Mouse (Mus musculus) intestine, embryonic 16.5 days (tissue): ENCODE results near the gene Esm1. TPM values are rescaled to one million over a fixed set of nuclear protein-coding genes. Genes with fewer than 3 reads are reported as not detected.

Experiments used
- ATAC-seq: fragments of 200-750 bp; cut with Nextera tagmentation; 2 replicates; pipeline ENCODE4 v1.8.0; 2017; ENCODE audit warnings: moderate TSS enrichment, moderate library complexity
- H3K27ac ChIP-seq: fragments of 300-500 bp; sonication (generic); 2 replicates; pipeline ENCODE4 v1.5.1; 2014; ENCODE audit warnings: mild to moderate bottlenecking, low read length
- H3K27me3 ChIP-seq: fragments of 300-500 bp; sonication (generic); replicated peaks from 2 replicates; pipeline ENCODE4 v1.6.1; 2014; ENCODE audit warnings: low read length, control low read depth, mixed read lengths; ENCODE audit not compliant: control insufficient read depth, insufficient read depth
- H3K36me3 ChIP-seq: fragments of 300-500 bp; sonication (generic); 2 replicates; pipeline ENCODE4 v1.6.1; 2014; ENCODE audit warnings: low read length, control low read depth; ENCODE audit not compliant: control insufficient read depth, insufficient read depth
- H3K4me1 ChIP-seq: fragments of 300-500 bp; sonication (generic); 2 replicates; pipeline ENCODE4 v1.6.1; 2014; ENCODE audit warnings: low read length, control low read depth, mixed read lengths; ENCODE audit not compliant: control insufficient read depth, insufficient read depth
- H3K4me2 ChIP-seq: fragments of 300-500 bp; sonication (generic); 2 replicates; pipeline ENCODE4 v1.6.1; 2014; ENCODE audit warnings: low read depth, low read length, control low read depth
- H3K4me3 ChIP-seq: fragments of 300-500 bp; sonication (generic); 2 replicates; pipeline ENCODE4 v1.5.1; 2014; ENCODE audit warnings: mild to moderate bottlenecking, low read length
- H3K9ac ChIP-seq: fragments of 300-500 bp; sonication (generic); 2 replicates; pipeline ENCODE4 v1.6.1; 2014; ENCODE audit warnings: low read depth, low read length
- H3K9me3 ChIP-seq: fragments of 300-500 bp; sonication (generic); 2 replicates; pipeline ENCODE4 v1.6.1; 2016; ENCODE audit warnings: low read length, control low read depth; ENCODE audit not compliant: control insufficient read depth
- WGBS: fragments of 180-500 bp; shearing (Covaris S2); extraction: QIAGEN DNeasy Blood & Tissue Kit; methylation state at CpG from one replicate; pipeline ENCODE4 v1.1.7; 2014; 5-methylcytosine and 5-hydroxymethylcytosine counted together
- polyA plus RNA-seq: library from polyadenylated mRNA; unstranded; fragments of >200 nt; fragmentation: Nextera tagmentation; extraction: Ambion mirVana; gene quantifications from 2 replicates; pipeline ENCODE4 v1.2.1, GENCODE M21; 2015

The Esm1 gene
- polyA plus RNA-seq, 1 experiment from 2014 or later = 4.8 TPM

DNA sequence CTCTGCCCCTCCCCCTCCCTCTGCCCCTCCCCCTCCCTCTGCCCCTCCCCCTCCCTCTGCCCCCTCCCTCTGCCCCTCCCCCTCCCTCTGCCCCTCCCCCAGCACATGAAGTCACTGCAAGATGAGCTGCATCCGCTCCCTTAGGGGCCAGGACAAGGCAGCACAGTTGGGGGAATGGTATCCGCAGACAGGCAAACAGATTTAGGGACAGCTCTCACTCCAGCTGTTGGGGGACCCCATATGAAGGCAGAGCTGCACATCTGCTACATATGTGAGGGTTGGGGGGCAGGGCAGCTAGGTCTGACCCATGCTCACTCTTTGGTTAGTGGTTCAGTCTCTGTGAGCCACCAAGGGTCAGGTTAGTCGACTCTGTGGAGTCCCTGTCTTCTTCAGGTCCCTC lies 10.1 kb upstream of the Esm1 start:
- WGBS = 54% methylated on average over 3 of the region's 3 CpGs
- H3K4me2 ChIP-seq = no peak overlapping the region

DNA sequence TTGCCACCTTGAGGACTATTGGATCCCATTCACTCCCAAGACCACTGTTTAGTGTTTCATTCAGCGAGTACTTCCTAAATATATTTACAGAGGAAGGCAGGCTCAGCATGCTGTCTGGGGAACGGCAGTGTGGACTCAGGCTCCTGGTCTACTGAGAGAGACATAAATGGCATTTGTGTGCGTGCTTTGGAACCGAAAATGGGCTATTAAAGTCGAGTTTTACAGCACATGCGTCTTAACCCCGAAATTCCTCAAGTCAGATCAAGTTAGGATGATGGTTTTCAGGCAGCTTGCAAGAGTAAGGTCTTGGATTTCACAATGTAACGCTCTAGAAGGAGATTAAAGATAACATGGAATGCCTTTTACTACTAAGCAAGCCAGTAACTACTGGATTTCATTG lies 8.7 kb upstream of the Esm1 start:
- Histone ChIP-seq H3K4me1 (no peaks in the 10 kb centered on the region), H3K9ac (no peak overlapping the region), H3K27ac (no peak overlapping the region), H3K9me3 (no peaks in the 10 kb centered on the region), H3K36me3 (no peaks in the 10 kb centered on the region), H3K4me2 (no peak overlapping the region), H3K4me3 (no peak overlapping the region), H3K27me3 (no peaks in the 10 kb centered on the region)
- 56% methylated on average over 8 of the region's 8 CpGs for WGBS
- ATAC-seq = no peak

More for the DNA sequence above, 10.1 kb upstream of the Esm1 start:
- Histone ChIP-seq H3K9ac (no peak overlapping the region), H3K4me1 (no peaks in the 10 kb centered on the region), H3K9me3 (no peaks in the 10 kb centered on the region), H3K36me3 (no peaks in the 10 kb centered on the region), H3K27me3 (no peaks in the 10 kb centered on the region), H3K27ac (no peak overlapping the region), H3K4me3 (no peak overlapping the region)
- no peak for ATAC-seq

DNA sequence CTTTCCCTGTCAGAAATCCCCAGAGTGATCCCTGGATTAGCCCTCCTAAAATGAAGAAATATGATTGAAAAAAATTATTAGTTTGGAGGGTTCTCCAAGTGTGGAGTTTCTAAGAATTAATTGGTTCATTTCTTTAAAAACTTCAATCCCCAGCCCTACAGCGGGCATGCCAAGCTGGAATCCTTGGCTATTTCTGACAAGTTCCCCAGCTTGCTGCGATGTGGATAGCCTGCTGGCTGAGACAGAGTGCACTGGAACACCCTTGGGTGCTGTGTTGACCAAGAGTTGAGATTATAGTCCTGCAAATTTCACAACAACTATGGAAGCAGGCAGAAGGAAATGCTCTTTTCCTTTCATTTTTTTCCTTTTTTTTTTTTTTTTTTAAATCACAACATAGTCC lies 7.8 kb upstream of the Esm1 start:
- Histone ChIP-seq H3K9ac (no peak overlapping the region), H3K4me3 (no peak overlapping the region)
- WGBS = 87% methylated on average over 2 of the region's 2 CpGs

DNA sequence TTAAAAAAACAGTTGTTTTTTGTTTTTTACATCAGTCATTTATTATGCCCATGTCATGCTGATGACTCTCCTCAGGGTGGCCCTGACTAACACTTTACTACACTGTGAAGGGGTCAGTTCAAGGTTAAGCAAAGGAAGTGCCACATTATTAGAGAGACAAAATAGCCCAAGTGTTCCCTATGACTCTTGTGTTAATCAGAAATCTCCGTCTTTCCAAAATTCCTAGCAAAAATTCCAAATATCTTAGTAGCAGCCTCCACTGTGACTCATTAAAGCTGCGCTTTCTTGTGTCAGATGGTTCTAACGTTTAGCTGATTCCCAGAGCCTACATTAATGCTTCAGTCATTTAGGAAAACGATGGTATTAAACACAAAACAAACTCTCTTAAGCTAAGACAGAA lies 7.3 kb upstream of the Esm1 start:
- Histone ChIP-seq H3K4me1 (no peaks in the 10 kb centered on the region), H3K27me3 (no peaks in the 10 kb centered on the region), H3K4me2 (no peak overlapping the region), H3K9me3 (no peaks in the 10 kb centered on the region), H3K4me3 (no peak overlapping the region), H3K36me3 (no peaks in the 10 kb centered on the region), H3K27ac (no peak overlapping the region), H3K9ac (no peak overlapping the region)
- 62% methylated on average over 4 of the region's 4 CpGs for WGBS
- ATAC-seq = no peak

More for the DNA sequence above, 7.8 kb upstream of the Esm1 start:
- Histone ChIP-seq H3K9me3 (no peaks in the 10 kb centered on the region), H3K4me1 (no peaks in the 10 kb centered on the region), H3K27ac (no peak overlapping the region), H3K36me3 (no peaks in the 10 kb centered on the region), H3K4me2 (no peak overlapping the region), H3K27me3 (no peaks in the 10 kb centered on the region)
- no peak for ATAC-seq

DNA sequence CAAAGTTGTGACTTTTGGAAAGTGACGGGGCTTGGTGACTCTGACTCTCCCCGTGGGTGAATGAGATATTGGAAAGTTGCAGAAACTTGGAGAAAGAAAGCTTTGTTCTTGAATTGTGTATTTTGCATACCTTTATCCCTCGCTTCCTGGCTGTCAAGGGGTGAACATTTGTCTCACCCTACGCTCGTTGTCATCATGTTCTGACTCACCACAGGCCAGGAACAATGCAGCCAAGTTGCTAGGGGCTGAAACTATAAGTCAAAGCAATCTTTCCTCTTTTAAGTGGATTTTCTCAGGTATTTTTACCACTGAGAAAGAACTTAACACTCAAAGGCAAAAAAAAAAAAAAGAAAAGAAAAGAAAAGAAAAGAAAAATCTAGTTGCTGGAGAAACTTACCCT lies 6.3 kb upstream of the Esm1 start:
- no peaks in the 10 kb centered on the region for H3K36me3 ChIP-seq
- WGBS = 66% methylated on average over 5 of the region's 5 CpGs
- H3K4me3 ChIP-seq = no peak overlapping the region
- H3K27me3 ChIP-seq = no peaks in the 10 kb centered on the region
- no peaks in the 10 kb centered on the region for H3K4me1 ChIP-seq
- H3K9me3 ChIP-seq = no peaks in the 10 kb centered on the region
- no peak overlapping the region for H3K27ac ChIP-seq
- no peak for ATAC-seq
- no peak overlapping the region for H3K9ac ChIP-seq
- no peak overlapping the region for H3K4me2 ChIP-seq

DNA sequence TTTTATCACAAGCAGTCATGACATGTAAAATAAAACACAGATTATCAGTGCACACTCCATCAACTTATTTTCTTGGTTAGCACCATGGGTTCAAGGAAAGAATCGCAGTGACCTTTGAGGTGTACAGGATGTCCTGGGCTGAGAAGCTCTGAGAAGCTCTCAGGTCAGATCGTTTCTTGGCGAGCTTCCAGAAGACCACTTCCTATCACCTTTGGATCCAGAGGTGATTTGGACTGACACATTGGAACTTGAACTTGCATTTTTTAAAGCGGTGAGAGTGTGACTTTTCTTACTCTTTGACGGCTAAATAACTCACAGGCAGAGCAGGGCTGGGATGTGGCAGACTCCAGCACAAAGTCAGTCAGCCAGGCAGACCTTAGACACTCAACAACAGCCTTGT lies 4.1 kb upstream of the Esm1 start:
- Histone ChIP-seq H3K27me3 (peaks cover 3% of the 10 kb centered on the region; the same call in 1 of the 2 replicates), H3K4me1 (no peaks in the 10 kb centered on the region), H3K27ac (no peak overlapping the region), H3K36me3 (no peaks in the 10 kb centered on the region), H3K9ac (no peak overlapping the region), H3K4me2 (no peak overlapping the region), H3K9me3 (no peaks in the 10 kb centered on the region), H3K4me3 (no peak overlapping the region)
- WGBS = 80% methylated on average over 5 of the region's 5 CpGs
- ATAC-seq = no peak

DNA sequence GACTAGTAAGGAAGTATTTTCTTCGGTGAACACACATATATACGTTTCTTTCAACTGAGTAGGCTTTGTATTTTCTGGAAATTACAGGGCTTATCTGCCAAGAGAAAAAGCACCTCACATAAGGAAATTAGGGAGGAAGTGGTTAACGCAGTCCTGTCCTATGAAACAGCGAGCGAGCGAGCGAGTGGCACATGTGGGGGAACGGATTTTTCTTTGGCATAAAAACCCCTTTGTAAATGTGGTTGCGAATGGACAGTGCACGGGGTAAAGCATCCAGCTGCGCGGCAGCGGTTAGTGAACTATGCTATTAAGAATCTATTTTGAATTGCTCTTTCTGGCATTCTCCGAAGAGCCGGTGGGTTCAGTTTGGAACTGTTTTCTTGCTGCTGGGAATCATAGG lies 1.9 kb downstream of the Esm1 start:
- no peak for ATAC-seq

DNA sequence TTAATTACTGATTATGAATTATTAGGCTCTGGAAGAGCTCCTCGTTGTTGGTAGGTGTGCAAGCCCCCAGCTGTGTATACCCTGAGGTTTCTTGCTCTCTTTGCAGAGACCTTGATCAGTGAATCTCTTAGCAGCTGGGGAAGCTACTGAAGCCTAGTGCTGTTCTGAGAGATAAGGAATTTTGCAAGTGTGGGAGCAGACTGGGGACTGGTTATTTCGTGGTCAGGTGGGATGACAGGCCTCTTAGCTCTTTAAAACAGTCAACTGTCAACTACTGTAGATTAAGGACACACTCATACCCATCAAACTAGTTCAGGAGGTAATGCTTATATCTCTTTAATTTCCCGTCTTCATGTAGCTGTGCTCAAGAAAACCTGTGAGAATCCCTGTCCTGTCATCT lies 2.9 kb downstream of the Esm1 start:
- ATAC-seq = no peak
- 65% methylated on average over 3 of the region's 3 CpGs for WGBS

More for the DNA sequence above, 1.9 kb downstream of the Esm1 start:
- WGBS = 64% methylated on average over 15 of the region's 15 CpGs
- Histone ChIP-seq H3K27ac (no peak overlapping the region), H3K4me3 (no peak overlapping the region), H3K9me3 (no peaks in the 10 kb centered on the region), H3K4me2 (no peak overlapping the region), H3K27me3 (peaks cover 4% of the 10 kb centered on the region; the same call in 1 of the 2 replicates), H3K36me3 (no peaks in the 10 kb centered on the region), H3K4me1 (no peaks in the 10 kb centered on the region), H3K9ac (no peak overlapping the region)

DNA sequence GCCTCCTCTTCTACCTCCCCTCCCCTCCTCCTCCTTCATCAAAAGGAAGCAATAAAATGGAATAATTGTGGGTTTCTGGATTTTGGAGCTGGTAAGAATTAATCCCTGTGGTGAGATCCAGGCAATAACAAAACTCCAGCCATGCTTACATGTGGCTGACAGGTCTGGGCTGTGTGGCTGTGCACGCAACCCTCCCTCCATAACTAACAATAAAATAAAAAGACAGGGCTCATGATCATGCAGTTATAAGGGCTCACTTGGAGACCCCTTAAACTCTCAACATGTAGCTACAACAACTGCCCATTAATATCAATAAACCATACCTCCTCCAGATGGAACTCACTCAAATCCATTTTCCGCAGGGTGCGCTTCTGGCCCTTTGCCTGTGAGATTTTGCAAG lies 4.4 kb downstream of the Esm1 start:
- peaks cover 4% of the 10 kb centered on the region; the same call in 1 of the 2 replicates for H3K27me3 ChIP-seq
- ATAC-seq = no peak
- no peaks in the 10 kb centered on the region for H3K4me1 ChIP-seq
- no peak overlapping the region for H3K9ac ChIP-seq
- H3K4me3 ChIP-seq = no peak overlapping the region
- H3K36me3 ChIP-seq = no peaks in the 10 kb centered on the region
- no peaks in the 10 kb centered on the region for H3K9me3 ChIP-seq
- no peak overlapping the region for H3K27ac ChIP-seq
- 84% methylated on average over 3 of the region's 3 CpGs for WGBS
- no peak overlapping the region for H3K4me2 ChIP-seq

More for the DNA sequence above, 2.9 kb downstream of the Esm1 start:
- Histone ChIP-seq H3K27me3 (peaks cover 4% of the 10 kb centered on the region; the same call in 1 of the 2 replicates), H3K4me1 (no peaks in the 10 kb centered on the region), H3K9ac (no peak overlapping the region), H3K4me3 (no peak overlapping the region), H3K4me2 (no peak overlapping the region), H3K36me3 (no peaks in the 10 kb centered on the region), H3K9me3 (no peaks in the 10 kb centered on the region), H3K27ac (no peak overlapping the region)

DNA sequence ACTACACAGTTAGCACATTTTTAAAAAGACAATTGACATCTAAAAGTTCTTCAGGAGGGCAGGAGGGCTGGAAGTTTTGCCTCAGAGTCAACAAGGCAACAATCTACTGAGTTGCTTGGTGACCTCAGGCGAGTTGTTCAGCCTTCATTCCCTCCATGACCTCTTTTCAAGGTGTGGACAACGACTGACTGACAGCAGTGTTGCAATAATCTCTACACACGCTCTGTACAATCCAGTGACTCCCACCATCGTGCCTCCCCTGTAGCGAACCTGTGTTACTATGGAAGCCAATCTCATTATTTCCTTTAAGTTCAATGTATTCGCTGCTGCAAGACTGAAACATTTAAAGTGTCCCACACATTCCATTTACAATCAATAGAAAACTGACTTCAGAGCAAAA lies 12.4 kb downstream of the Esm1 start:
- 66% methylated on average over 6 of the region's 6 CpGs for WGBS
- no peaks in the 10 kb centered on the region for H3K9me3 ChIP-seq
- no peak for ATAC-seq

More for the DNA sequence above, 12.4 kb downstream of the Esm1 start:
- Histone ChIP-seq H3K36me3 (no peaks in the 10 kb centered on the region), H3K9ac (no peak overlapping the region), H3K4me3 (no peak overlapping the region), H3K27me3 (no peaks in the 10 kb centered on the region), H3K4me1 (peaks cover 3% of the 10 kb centered on the region; the same call in 1 of the 2 replicates), H3K27ac (no peak overlapping the region), H3K4me2 (no peak overlapping the region)
